ENCODE assay signal across 19 mouse cellular contexts in the genomic region with DNA sequence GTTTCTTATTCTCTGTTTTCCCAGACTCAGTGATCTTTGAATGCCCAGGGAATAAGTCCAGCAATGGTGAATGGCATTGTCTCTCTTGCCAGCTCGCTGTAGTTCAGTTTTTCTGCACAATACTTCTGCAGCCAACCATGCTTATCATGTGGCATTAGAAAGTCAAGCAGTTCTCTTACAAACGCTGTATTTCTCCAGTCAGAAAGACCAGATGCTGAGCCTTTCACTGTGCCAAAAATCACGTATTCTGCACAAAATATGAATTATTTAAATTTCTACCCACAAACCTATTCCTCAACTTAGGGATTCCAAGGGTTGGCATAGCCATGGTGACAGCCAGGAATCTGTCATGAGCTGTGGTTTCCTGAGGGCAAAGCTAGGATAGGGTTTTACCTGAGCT.
"Had no signal": no experiment of that assay in that cellular context is flagged by ENCODE, and none has a peak within 500 bp of the region (broad histone marks: within the 10 kb centered on the region; RNA-seq: fewer than 3 reads in every experiment).

No protein-coding gene starts in this region.

- H3K9me3 ChIP-seq: midbrain, embryonic 10.5 days; midbrain, embryonic 12.5 days; neural tube, embryonic 13.5 days; neural tube, embryonic 15.5 days had no signal

- H3K4me2 ChIP-seq: lung, embryonic 14.5 days; midbrain, embryonic 12.5 days; neural tube, embryonic 13.5 days; neural tube, embryonic 15.5 days had no signal

- H3K36me3 ChIP-seq: midbrain, embryonic 10.5 days; midbrain, embryonic 12.5 days; neural tube, embryonic 13.5 days; neural tube, embryonic 15.5 days had no signal

- ATAC-seq: midbrain, embryonic 16.5 days had no signal

- H3K9ac ChIP-seq: lung, embryonic 14.5 days; midbrain, embryonic 12.5 days; neural tube, embryonic 13.5 days; neural tube, embryonic 15.5 days had no signal

- H3K4me3 ChIP-seq: midbrain, embryonic 10.5 days; midbrain, embryonic 12.5 days; myocyte; neural tube, embryonic 13.5 days; neural tube, embryonic 15.5 days had no signal

- DNase-seq: lung, adult 18-20 months; lung, embryonic 14.5 days; lung, postnatal 10 days; lung, postnatal 4 days; midbrain, embryonic 14.5 days; retina, postnatal 1 day; right cerebral cortex, adult 18-20 months; right cerebral cortex, postnatal 25 days; right cerebral cortex, postnatal 4 days; spleen, adult 18-20 months; thymus, adult 18-20 months; thymus, postnatal 14 days; thymus, postnatal 36 days had no signal

- H3K27me3 ChIP-seq: midbrain, embryonic 12.5 days; neural tube, embryonic 13.5 days; neural tube, embryonic 15.5 days had no signal

- H3K27ac ChIP-seq: midbrain, embryonic 10.5 days; midbrain, embryonic 12.5 days; neural tube, embryonic 13.5 days; neural tube, embryonic 15.5 days had no signal

- H3K4me1 ChIP-seq: midbrain, embryonic 12.5 days had no signal
